Mouse (Mus musculus) testis, postnatal 10 days (tissue): ENCODE measurements around the gene Gm18596.
"Not testable (repeated sequence)": the region's sequence is repeated elsewhere in the genome, so short reads cannot be mapped to it uniquely, and the experiment has no call there.

Source experiments
- DNase-seq: peaks from one replicate; pipeline ENCODE4 v3.0.0; 2021; ENCODE audit warnings: low spot score

Gene Gm18596

DNA sequence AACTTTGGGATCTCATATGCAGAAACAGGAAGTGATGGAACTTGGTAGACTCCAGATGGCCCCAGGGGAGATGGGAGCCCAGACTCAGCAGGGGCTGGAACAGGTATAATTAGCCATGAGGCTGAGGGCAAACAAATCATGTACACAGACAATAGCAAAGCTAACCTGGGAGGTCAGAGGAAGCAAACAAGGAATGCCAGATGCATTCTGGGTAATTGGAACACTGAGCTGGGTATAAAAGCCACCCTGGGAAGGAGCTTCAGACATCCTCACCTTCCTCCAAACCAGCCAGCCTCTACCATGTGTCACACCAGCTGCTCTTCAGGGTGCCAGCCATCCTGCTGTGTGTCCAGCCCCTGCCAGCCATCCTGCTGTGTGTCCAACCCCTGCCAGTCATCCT lies 31.3 kb downstream of the Gm18596 start, which contains the start of gene Gm10024:
TSS of gene Gm10024 (plus strand) at position 301 of the 400 bp plus-strand sequence.
- DNase-seq: not testable (repeated sequence)

DNA sequence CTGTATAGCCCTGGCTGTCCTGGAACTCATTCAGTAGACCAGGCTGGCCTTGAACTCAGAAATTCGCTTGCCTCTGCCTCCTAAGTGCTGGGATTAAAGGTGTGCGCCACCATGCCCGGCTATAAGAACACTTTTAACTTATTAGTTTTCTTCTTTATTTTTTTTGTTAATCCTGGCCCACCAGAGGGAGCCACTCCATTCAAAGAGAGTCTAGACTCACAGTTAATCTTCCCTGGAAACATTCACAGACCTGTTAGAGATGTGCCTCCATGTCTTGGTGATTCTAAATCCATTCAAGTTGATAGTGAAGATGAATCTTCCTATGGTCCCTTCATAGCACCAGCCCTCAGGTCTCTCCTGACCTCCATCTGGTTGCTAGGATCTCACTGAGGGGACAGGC lies 32.6 kb downstream of the Gm18596 start:
- DNase-seq: no peak

DNA sequence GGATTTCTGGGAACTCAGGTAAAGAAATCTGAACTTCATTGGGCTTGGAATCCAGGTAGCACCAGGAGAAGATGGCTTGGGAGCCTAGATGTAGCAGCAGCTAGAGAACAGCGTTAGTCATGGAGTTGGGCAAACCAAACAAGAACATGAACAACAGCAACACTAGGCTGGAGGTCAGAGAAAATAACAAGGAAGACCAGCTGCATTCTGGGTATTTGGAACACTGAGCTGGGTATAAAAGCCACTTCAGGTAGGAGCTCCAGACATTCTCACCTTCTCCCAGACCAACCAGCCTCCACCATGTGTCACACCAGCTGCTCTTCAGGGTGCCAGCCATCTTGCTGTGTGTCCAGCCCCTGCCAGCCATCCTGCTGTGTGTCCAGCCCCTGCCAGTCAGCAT lies 36.1 kb downstream of the Gm18596 start, which contains the start of gene Gm10272:
TSS of gene Gm10272 (plus strand) at position 301 of the 400 bp plus-strand sequence.
- no peak for DNase-seq

DNA sequence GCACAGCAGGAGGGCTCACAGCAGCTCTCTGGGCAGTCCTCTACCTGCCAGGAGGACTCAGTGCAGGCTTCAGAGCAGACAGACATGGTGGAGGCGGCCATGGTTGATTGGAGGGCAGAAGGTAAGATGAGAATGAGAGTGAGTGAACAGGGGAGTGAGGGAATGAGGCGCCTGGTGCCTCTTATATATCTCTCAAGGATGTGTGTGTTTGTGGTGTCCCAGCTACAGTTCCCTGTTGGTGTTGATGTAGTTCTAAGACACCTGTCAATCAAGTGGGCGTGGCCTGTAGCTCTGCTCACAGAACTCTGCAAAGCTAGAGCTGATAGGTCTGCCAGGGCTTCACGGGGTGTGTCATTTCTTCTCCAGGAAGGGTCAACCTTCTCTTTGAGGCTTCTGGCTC lies 45.3 kb downstream of the Gm18596 start, which contains the start of gene Gm9508:
TSS of gene Gm9508 (minus strand) at position 101 of the 400 bp plus-strand sequence.
- no peak for DNase-seq
